In the genomic region with DNA sequence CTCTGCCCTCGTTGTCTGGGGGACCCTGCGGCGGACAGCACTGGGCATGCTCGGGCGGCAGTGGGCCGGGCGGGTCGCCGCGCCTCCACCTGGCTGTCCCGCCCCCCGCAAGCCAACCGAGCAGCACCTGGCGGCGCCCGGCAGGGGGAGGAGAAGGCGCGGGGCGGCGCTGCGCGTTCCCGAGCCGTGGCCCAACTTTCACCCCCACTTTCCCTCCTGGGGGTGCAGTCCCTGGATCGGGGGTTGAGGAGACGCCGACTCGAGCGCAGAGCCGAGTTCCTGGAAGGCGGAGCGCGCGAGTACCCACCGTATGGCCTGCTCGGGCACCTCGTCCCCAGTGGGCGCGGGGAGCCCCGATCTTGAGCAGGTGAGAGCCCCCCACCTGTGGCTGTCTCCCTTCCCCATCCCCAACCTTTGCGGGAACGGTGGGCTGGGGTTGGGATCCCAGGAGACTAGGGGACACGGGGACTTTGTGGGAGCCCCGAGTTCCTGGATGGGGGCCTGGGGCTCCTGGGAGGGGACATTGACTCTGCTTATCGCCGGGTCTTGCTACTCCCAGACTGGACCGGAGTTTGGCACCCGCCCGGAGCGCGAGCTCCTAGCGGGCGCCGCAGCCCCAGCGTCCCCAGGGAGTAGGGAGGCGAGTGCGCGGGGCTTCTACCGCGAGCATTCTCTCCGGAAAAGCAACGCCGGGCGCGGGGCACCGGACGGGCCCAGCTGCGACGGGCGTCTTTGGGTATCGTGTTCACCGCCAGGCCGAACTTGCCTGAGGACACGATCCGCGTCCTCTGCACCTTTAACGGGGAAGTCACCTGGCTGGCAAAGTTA, we compare ENCODE assay signal across 8 mouse cellular contexts. TPM values are rescaled to one million over a fixed set of nuclear protein-coding genes. Genes with fewer than 3 reads are reported as not detected.
A peak's percentile ranks its signal among the peaks of the same experiment; 100 is the strongest.
DNase-seq lines count a peak whose midpoint lies in the region; ATAC-seq and TF ChIP-seq lines count a peak whose summit lies in the region.

A gene (plus strand): TSS at position 11 of the 828 bp plus-strand sequence.

- no peaks in the 10 kb centered on the region for H3K79me2 ChIP-seq in liver, adult 2 months (ENCODE audit: control insufficient read depth, insufficient read depth, low read length)

- no peak for TF ChIP-seq CTCF in liver, adult 2 months (IDR thresholded peaks at IDR 0.05; ENCODE audit: low read depth, low read length)

- no peaks in the 10 kb centered on the region for H3K9me3 ChIP-seq in embryonic facial prominence, embryonic 12.5 days
- H3K9me3 ChIP-seq in heart, embryonic 16.5 days (replicated peaks; ENCODE audit: control insufficient read depth, low read length) = no peaks in the 10 kb centered on the region
- no peaks in the 10 kb centered on the region for H3K9me3 ChIP-seq in lung, embryonic 15.5 days

- peak within 1 kb of the TSS; percentile 45 for H3K27ac ChIP-seq in liver, adult 2 months (replicated peaks; ENCODE audit: insufficient read depth, low read depth, low read length)
- no peak within 1 kb of the TSS for H3K27ac ChIP-seq in embryonic facial prominence, embryonic 12.5 days
- H3K27ac ChIP-seq in heart, embryonic 16.5 days (ENCODE audit: low read length) = no peak within 1 kb of the TSS
- H3K27ac ChIP-seq in lung, embryonic 15.5 days = peak within 1 kb of the TSS; percentile 46; the same call in 1 of the 2 replicates

- H3K4me2 ChIP-seq in embryonic facial prominence, embryonic 12.5 days (replicated peaks) = peak within 1 kb of the TSS; percentile 100
- H3K4me2 ChIP-seq in heart, embryonic 16.5 days (ENCODE audit: low read depth, low read length) = peak within 1 kb of the TSS; percentile 88
- H3K4me2 ChIP-seq in lung, embryonic 15.5 days = peak within 1 kb of the TSS; percentile 99

- peaks cover 5% of the 10 kb centered on the region; the same call in 1 of the 2 replicates for H3K4me1 ChIP-seq in liver, adult 2 months (ENCODE audit: control insufficient read depth, insufficient read depth, low read length)
- H3K4me1 ChIP-seq in embryonic facial prominence, embryonic 12.5 days = peaks cover 19% of the 10 kb centered on the region
- peaks cover 6% of the 10 kb centered on the region for H3K4me1 ChIP-seq in heart, embryonic 16.5 days (ENCODE audit: control insufficient read depth, insufficient read depth, low read length)
- peaks cover 18% of the 10 kb centered on the region for H3K4me1 ChIP-seq in lung, embryonic 15.5 days

- no peaks in the 10 kb centered on the region for H3K36me3 ChIP-seq in liver, adult 2 months (ENCODE audit: control insufficient read depth, insufficient read depth, low read length)
- H3K36me3 ChIP-seq in embryonic facial prominence, embryonic 12.5 days = no peaks in the 10 kb centered on the region
- no peaks in the 10 kb centered on the region for H3K36me3 ChIP-seq in heart, embryonic 16.5 days (ENCODE audit: control insufficient read depth, insufficient read depth)
- H3K36me3 ChIP-seq in lung, embryonic 15.5 days = no peaks in the 10 kb centered on the region

- no peak for TF ChIP-seq POLR2A in liver, adult 2 months (IDR thresholded peaks at IDR 0.05; ENCODE audit: extremely low read depth, insufficient read depth, low read length)

- under 1% methylated on average over 77 of the region's 77 CpGs for WGBS in liver, adult 2 months
- WGBS in embryonic facial prominence, embryonic 12.5 days = under 1% methylated on average over 66 of the region's 77 CpGs
- 1% methylated on average over 69 of the region's 77 CpGs for WGBS in heart, embryonic 16.5 days
- under 1% methylated on average over 72 of the region's 77 CpGs for WGBS in lung, embryonic 15.5 days

- peak within 1 kb of the TSS; percentile 67 for H3K4me3 ChIP-seq in liver, adult 2 months (ENCODE audit: insufficient read depth, low read depth, low read length)
- peak within 1 kb of the TSS; percentile 57 for H3K4me3 ChIP-seq in embryonic facial prominence, embryonic 12.5 days
- H3K4me3 ChIP-seq in heart, embryonic 16.5 days (ENCODE audit: low read length) = peak within 1 kb of the TSS; percentile 75
- peak within 1 kb of the TSS; percentile 62 for H3K4me3 ChIP-seq in lung, embryonic 15.5 days

- no peak for DNase-seq in liver, adult 2 months (ENCODE audit: extremely low read depth, low read depth, low spot score)
- no peak for DNase-seq in liver
- DNase-seq in kidney, postnatal 14 days = peak; percentile 80
- DNase-seq in retina, postnatal 1 day = peak; percentile 80
- no peak for DNase-seq in natural killer cell, adult 2 months (ENCODE audit: low spot score in 2 of 2)

- peak; percentile 67 for ATAC-seq in embryonic facial prominence, embryonic 12.5 days (ENCODE audit: insufficient number of reproducible peaks, insufficient read depth, low FRiP score, low TSS enrichment)
- 0 out of 2 replicates have a peak, but pooled peaks have one; percentile 42 for ATAC-seq in heart, embryonic 16.5 days (replicated peaks; ENCODE audit: extremely low read depth, insufficient read depth, low FRiP score)
- ATAC-seq in lung, embryonic 15.5 days (ENCODE audit: borderline replicate concordance, extremely low read depth, low FRiP score, low TSS enrichment) = peak; percentile 86

- peak within 1 kb of the TSS; percentile 66 for H3K9ac ChIP-seq in liver, adult 2 months (ENCODE audit: low read depth, low read length)
- H3K9ac ChIP-seq in embryonic facial prominence, embryonic 12.5 days = peak within 1 kb of the TSS; percentile 64
- peak within 1 kb of the TSS; percentile 68 for H3K9ac ChIP-seq in heart, embryonic 16.5 days (ENCODE audit: low read length)
- H3K9ac ChIP-seq in lung, embryonic 15.5 days = peak within 1 kb of the TSS; percentile 65

- H3K27me3 ChIP-seq in liver, adult 2 months (ENCODE audit: control insufficient read depth, insufficient read depth, low read length) = peaks cover 7% of the 10 kb centered on the region
- H3K27me3 ChIP-seq in embryonic facial prominence, embryonic 12.5 days = peaks cover 58% of the 10 kb centered on the region
- H3K27me3 ChIP-seq in heart, embryonic 16.5 days (ENCODE audit: control insufficient read depth, insufficient read depth, low read length) = peaks cover 31% of the 10 kb centered on the region
- peaks cover 50% of the 10 kb centered on the region for H3K27me3 ChIP-seq in lung, embryonic 15.5 days

RNA-seq across cellular contexts. Expression of the gene that starts here (rescaled TPM):
- total RNA-seq in liver, adult 2 months (2014; rRNA removed) = 31.0 and 37.5 TPM in 2 replicates
- polyA plus RNA-seq in liver, adult 2 months (2012; rRNA removed) = 2.9 and 3.1 TPM in 2 replicates
- 38.7 and 40.0 TPM in 2 replicates for polyA plus RNA-seq in embryonic facial prominence, embryonic 12.5 days (2016; fragmentation: Nextera tagmentation; extraction: Ambion mirVana)
- polyA plus RNA-seq in heart, embryonic 16.5 days (2015; fragmentation: Nextera tagmentation; extraction: Ambion mirVana) = 33.2 and 34.2 TPM in 2 replicates
- polyA plus RNA-seq in lung, embryonic 15.5 days (2015; fragmentation: Nextera tagmentation; extraction: Ambion mirVana) = 16.5 and 18.0 TPM in 2 replicates

Comparison
In these comparisons a context has a peak if more than half of its experiments do, and no peak if none do; other contexts are left out.
1. DNase-seq: peak in kidney, postnatal 14 days (single experiment) and retina, postnatal 1 day (single experiment); none in liver, adult 2 months (single experiment), liver (single experiment) and natural killer cell, adult 2 months (0 of 2).
2. H3K27ac ChIP-seq: peak in liver, adult 2 months (single experiment) and lung, embryonic 15.5 days (single experiment); none in embryonic facial prominence, embryonic 12.5 days (single experiment) and heart, embryonic 16.5 days (single experiment).
3. Peak in every context shown above with its lines, with median percentiles within 50 percentile points of each other: H3K4me3 ChIP-seq, H3K9ac ChIP-seq, ATAC-seq and H3K4me2 ChIP-seq.